Mouse (Mus musculus): ENCODE data around the gene Spaar.
A peak's percentile ranks its signal among the peaks of the same experiment; 100 is the strongest.

DNA sequence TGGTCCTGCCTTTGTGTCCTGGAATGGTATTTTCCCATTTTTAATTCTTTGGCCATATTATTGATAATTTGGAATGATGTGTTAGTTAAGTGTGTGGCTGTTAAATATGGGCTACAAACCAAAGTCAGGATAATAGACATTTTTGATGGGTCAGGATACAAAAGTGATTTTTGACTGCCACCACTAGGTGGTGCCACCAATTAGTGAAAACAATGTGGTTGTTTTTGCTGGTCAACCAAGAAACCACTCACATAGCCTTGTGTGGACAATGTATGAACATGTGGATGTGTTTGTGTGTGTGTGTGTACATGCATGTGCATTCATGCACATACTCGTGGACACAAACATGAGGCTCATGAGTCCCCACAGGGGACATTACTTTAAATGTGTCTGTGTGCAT lies 5.1 kb upstream of the Spaar start:
- TF ChIP-seq ELF1 (IDR thresholded peaks at IDR 0.05; ENCODE audit: low read depth, low read length) = no peak
- no peak for TF ChIP-seq GATA1 (IDR thresholded peaks at IDR 0.05; ENCODE audit: low read depth, low read length)
- TF ChIP-seq CHD2 (IDR thresholded peaks at IDR 0.05; ENCODE audit: low read length) = no peak
- TF ChIP-seq UBTF (IDR thresholded peaks at IDR 0.05; ENCODE audit: borderline replicate concordance, insufficient read depth, low read depth, low read length) = no peak
- TF ChIP-seq CTCF (IDR thresholded peaks at IDR 0.05 in 2 of 3, conservative IDR thresholded peaks at IDR 0.05 in 1 of 3; ENCODE audit: control insufficient read depth in 1 of 3, insufficient read depth in 1 of 3, low read depth in 2 of 3, low read length in 3 of 3, poor library complexity in 1 of 3, severe bottlenecking in 1 of 3) = peak; percentile 27 to 82 (median 68); a peak in 5 of 6 replicates
- TF ChIP-seq ZMIZ1 (IDR thresholded peaks at IDR 0.05; ENCODE audit: low read depth, low read length) = no peak
- TF ChIP-seq POLR2A (IDR thresholded peaks at IDR 0.05; ENCODE audit: control insufficient read depth in 1 of 2, insufficient read depth in 1 of 2, low read depth in 1 of 2, low read length in 2 of 2, poor library complexity in 1 of 2) = no peak
- no peak for TF ChIP-seq MYC (IDR thresholded peaks at IDR 0.05; ENCODE audit: low read depth, low read length)
